8 mouse cellular contexts compared by ENCODE assay signal in genomic region chr4:97780024-97780423, GRCm38 (mm10). TPM values are rescaled to one million over a fixed set of nuclear protein-coding genes. Genes with fewer than 3 reads are reported as not detected.
DNase-seq lines count a peak whose midpoint lies in the region; ATAC-seq lines count a peak whose summit lies in the region.

No protein-coding gene starts in this region.

- H3K36me3 ChIP-seq in heart, embryonic 15.5 days: peaks cover 21% of the 10 kb centered on the region
- peaks cover 11% of the 10 kb centered on the region for H3K36me3 ChIP-seq in midbrain, embryonic 10.5 days

- no peaks in the 10 kb centered on the region for H3K27me3 ChIP-seq in heart, embryonic 15.5 days
- H3K27me3 ChIP-seq in midbrain, embryonic 10.5 days (ENCODE audit: low read depth, poor library complexity, severe bottlenecking): peaks cover 100% of the 10 kb centered on the region

- peaks cover 12% of the 10 kb centered on the region; the same call in 1 of the 2 replicates for H3K4me1 ChIP-seq in heart, embryonic 15.5 days (replicated peaks)
- peaks cover 40% of the 10 kb centered on the region for H3K4me1 ChIP-seq in midbrain, embryonic 10.5 days

- H3K4me3 ChIP-seq in heart, embryonic 15.5 days: peak overlapping the region; percentile 95
- peak overlapping the region; percentile 76 for H3K4me3 ChIP-seq in midbrain, embryonic 10.5 days

- H3K4me2 ChIP-seq in heart, embryonic 15.5 days: peak overlapping the region; percentile 78

- 36% methylated on average over 7 of the region's 7 CpGs for WGBS in heart, embryonic 15.5 days
- 29% methylated on average over 7 of the region's 7 CpGs for WGBS in midbrain, embryonic 10.5 days

- no peaks in the 10 kb centered on the region for H3K9me3 ChIP-seq in heart, embryonic 15.5 days (replicated peaks)
- H3K9me3 ChIP-seq in midbrain, embryonic 10.5 days (replicated peaks): peaks cover 11% of the 10 kb centered on the region; the same call in 1 of the 2 replicates

- ATAC-seq in heart, embryonic 15.5 days (replicated peaks; ENCODE audit: insufficient number of reproducible peaks, insufficient read depth, low FRiP score, low read depth): no peak
- ATAC-seq in erythroid progenitor cell, adult 5-6 weeks (replicated peaks; ENCODE audit: low FRiP score, poor library complexity, severe bottlenecking): no peak

- peak overlapping the region; percentile 99 for H3K9ac ChIP-seq in heart, embryonic 15.5 days

- intact Hi-C loops in left cerebral cortex, postnatal 14 days (cut with DNase I): loop anchor here (5.0 kb wide), 2 partner anchors 132 to 542 kb away; no protein-coding TSS in a partner anchor

- peak overlapping the region; percentile 94 for H3K27ac ChIP-seq in heart, embryonic 15.5 days
- H3K27ac ChIP-seq in midbrain, embryonic 10.5 days (replicated peaks): no peak overlapping the region

- peak; percentile 27 for DNase-seq in kidney, adult 18-20 months
- no peak for DNase-seq in kidney, postnatal 10 days
- peak; percentile 46 for DNase-seq in brain, adult 2 months (ENCODE audit: low read depth, low spot score)
- DNase-seq in midbrain, embryonic 10.5 days (ENCODE audit: low spot score): no peak
- DNase-seq in left cerebral cortex, postnatal 14 days (ENCODE audit: low spot score in 2 of 2): no peak
- no peak for DNase-seq in layer of hippocampus, postnatal 25 days (ENCODE audit: extremely low spot score in 1 of 2, low spot score in 1 of 2)

RNA-seq across cellular contexts. Expression of gene E130114P18Rik, which starts 2.1 kb away (rescaled TPM):
- 0.25 and 0.30 TPM in 2 replicates for polyA plus RNA-seq in heart, embryonic 15.5 days (2015; fragmentation: Nextera tagmentation; extraction: Ambion mirVana)
- polyA plus RNA-seq in midbrain, embryonic 10.5 days (2016; fragmentation: Nextera tagmentation; extraction: Ambion mirVana): 2.7 and 3.9 TPM in 2 replicates
- not detected in 2 replicates for total RNA-seq in erythroid progenitor cell, adult 5-6 weeks (2015; ENCODE audit: low replicate concordance)
- total RNA-seq in erythroid progenitor cell, adult 5-6 weeks (2017; ENCODE audit: low replicate concordance): not detected in 2 replicates
- total RNA-seq in left cerebral cortex, postnatal 14 days (2021): 1 to 10 TPM; 6.6 to 6.9 TPM
- 1 to 10 TPM; 7.9 to 9.2 TPM for total RNA-seq in layer of hippocampus, postnatal 25 days (2021)

RNA-seq across cellular contexts. Expression of gene Nfia, which starts 7.5 kb away (rescaled TPM):
- 46.8 and 47.9 TPM in 2 replicates for polyA plus RNA-seq in heart, embryonic 15.5 days (2015; fragmentation: Nextera tagmentation; extraction: Ambion mirVana)
- polyA plus RNA-seq in midbrain, embryonic 10.5 days (2016; fragmentation: Nextera tagmentation; extraction: Ambion mirVana): 5.9 and 13.3 TPM in 2 replicates
- 21.8 and 54.4 TPM in 2 replicates for total RNA-seq in erythroid progenitor cell, adult 5-6 weeks (2015; ENCODE audit: low replicate concordance)
- total RNA-seq in erythroid progenitor cell, adult 5-6 weeks (2017; ENCODE audit: low replicate concordance): 2.2 and 2.7 TPM in 2 replicates
- 10 to 100 TPM; 67.1 to 75.4 TPM for total RNA-seq in left cerebral cortex, postnatal 14 days (2021)
- total RNA-seq in layer of hippocampus, postnatal 25 days (2021): 100 to 1,000 TPM; 104 to 117 TPM

Comparison
In these comparisons a context has a peak if more than half of its experiments do, and no peak if none do; other contexts are left out.
1. DNase-seq: peak in kidney, adult 18-20 months (single experiment) and brain, adult 2 months (single experiment); none in kidney, postnatal 10 days (single experiment), midbrain, embryonic 10.5 days (single experiment), left cerebral cortex, postnatal 14 days (0 of 2) and layer of hippocampus, postnatal 25 days (0 of 2).
2. RNA of gene E130114P18Rik, which starts 2.1 kb away (total RNA-seq): 7.9 to 9.2 TPM in layer of hippocampus, postnatal 25 days and 6.6 to 6.9 TPM in left cerebral cortex, postnatal 14 days; not detected in erythroid progenitor cell, adult 5-6 weeks; every median in the first group is over 4 times any median in the second.